Mouse (Mus musculus) cerebellum, adult 2 months (tissue): ENCODE measurements around the gene Gm27179. TPM values are rescaled to one million over a fixed set of nuclear protein-coding genes. Genes with fewer than 3 reads are reported as not detected.
"Not testable (repeated sequence)": the region's sequence is repeated elsewhere in the genome, so short reads cannot be mapped to it uniquely, and the experiment has no call there.

Experiments
- DNase-seq, 2 experiments: peaks; one replicate each; pipeline ENCODE4 v3.0.0; 2021
- H3K27ac ChIP-seq: fragments of 200-500 bp; 2 replicates; pipeline ENCODE4 v1.5.1; 2012; ENCODE audit warnings: low read length, control low read depth, inconsistent platforms; ENCODE audit not compliant: insufficient read depth
- H3K27me3 ChIP-seq: fragments of 200-500 bp; 2 replicates; pipeline ENCODE4 v1.6.1; 2012; ENCODE audit warnings: inconsistent platforms, mild to moderate bottlenecking, low read length, moderate library complexity; ENCODE audit not compliant: control insufficient read depth, insufficient read depth
- H3K4me1 ChIP-seq: fragments of 200-500 bp; 2 replicates; pipeline ENCODE4 v1.6.1; 2011; ENCODE audit warnings: low read length; ENCODE audit not compliant: control insufficient read depth, insufficient read depth
- H3K4me3 ChIP-seq: fragments of 200-500 bp; replicated peaks from 2 replicates; pipeline ENCODE3; 2011; ENCODE audit warnings: mild to moderate bottlenecking, low read depth, low read length, control low read depth; ENCODE audit not compliant: insufficient read depth
- WGBS: fragments of 180-500 bp; shearing (Covaris S2); methylation state at CpG from one replicate; pipeline ENCODE4 v1.1.7; 2018; 5-methylcytosine and 5-hydroxymethylcytosine counted together
- polyA plus RNA-seq: library from polyadenylated mRNA; depleted of rRNA; stranded (reverse); fragments of >200 nt; gene quantifications from 2 replicates; pipeline ENCODE4 v1.2.3, GENCODE M21; 2012

Gene Gm27179
- polyA plus RNA-seq, 1 experiment, result not detected

DNA sequence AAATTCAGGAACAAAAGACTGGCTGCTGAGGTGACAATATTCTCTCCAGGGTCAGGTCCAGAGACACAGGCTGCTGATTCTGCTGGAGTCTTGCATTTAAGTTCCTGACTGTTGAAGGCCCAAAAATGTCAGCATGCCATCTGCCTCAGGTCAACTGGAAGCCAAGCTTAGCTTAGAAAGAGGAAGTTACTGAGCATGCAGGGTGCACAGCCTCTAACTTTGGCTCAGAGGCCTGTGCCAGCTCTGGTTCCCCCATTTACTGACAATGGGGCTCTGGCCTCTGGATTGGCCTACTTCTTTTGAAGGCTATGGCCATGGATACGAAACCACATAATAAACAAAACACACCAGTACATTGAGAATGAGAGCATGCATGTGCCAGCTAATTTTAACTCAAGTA is 5.3 kb downstream of the Gm27179 start:
- not testable (repeated sequence) for H3K4me1 ChIP-seq, H3K27ac ChIP-seq, H3K4me3 ChIP-seq, DNase-seq, H3K27me3 ChIP-seq
- no CpG with 5 or more reads among the region's 1 CpGs for WGBS

DNA sequence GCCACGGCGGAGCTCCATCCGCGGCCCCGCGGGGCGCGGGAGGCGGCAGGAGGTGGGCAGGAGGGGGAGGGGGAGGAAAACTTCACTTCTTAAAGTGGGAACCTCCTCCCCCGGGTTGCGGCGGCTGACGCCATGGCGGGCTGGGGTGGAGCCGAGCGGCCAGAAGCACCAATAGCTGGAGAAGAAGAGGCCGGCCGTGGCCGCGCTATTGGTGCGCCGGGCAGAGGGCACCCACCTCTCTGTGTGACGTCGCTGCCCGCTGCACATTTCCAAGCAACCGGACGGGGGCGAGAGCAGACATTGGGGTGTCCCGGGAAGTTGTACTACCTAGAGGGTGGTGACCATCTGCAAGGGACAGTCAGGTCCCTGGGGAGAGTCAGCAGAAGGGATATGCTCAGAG is 9.2 kb downstream of the Gm27179 start, which contains the start of gene Gm16867:
Gene Gm16867 (minus strand): TSS at position 189 of the 400 bp plus-strand sequence.
- WGBS, result no CpG with 5 or more reads among the region's 29 CpGs
- H3K27ac ChIP-seq, H3K4me3 ChIP-seq, DNase-seq, H3K27me3 ChIP-seq, H3K4me1 ChIP-seq: not testable (repeated sequence)

DNA sequence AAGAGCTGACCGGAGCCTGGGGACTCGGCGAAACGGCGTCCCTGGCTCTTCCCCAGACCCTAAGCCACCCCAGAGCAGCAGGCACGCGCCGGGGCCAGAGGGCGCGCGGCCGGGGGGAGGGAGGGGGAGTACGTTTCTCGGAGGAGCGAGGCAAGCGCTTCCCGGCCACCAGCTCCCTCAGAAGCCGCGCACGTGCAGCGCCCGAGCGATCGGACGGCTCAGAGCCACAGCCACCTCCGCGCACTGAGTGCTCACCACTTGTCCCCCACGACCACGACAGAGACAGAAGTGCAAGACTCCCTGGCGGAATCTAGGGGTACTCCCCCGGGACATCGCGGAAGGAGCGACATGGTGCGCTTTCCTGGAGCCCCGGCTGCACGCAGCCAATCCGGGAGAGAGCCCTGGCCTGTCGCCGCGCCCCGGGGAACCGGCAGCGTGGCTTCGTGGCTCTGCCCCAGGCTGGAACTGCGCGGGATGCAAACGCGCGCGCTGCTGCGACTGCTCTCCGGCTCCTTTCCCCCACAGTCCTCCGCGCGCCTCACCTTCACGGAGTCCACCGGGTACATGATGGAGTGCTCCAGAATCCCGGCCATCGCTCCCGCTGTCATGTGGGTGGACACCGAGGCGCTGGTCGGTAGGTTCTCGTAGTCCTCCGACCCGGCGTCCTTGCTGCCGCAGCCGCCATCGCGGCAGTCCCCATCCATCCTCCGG is 9.8 kb downstream of the Gm27179 start:
- not testable (repeated sequence) for H3K4me3 ChIP-seq, DNase-seq, H3K27me3 ChIP-seq, H3K27ac ChIP-seq, H3K4me1 ChIP-seq
- no CpG with 5 or more reads among the region's 73 CpGs for WGBS

DNA sequence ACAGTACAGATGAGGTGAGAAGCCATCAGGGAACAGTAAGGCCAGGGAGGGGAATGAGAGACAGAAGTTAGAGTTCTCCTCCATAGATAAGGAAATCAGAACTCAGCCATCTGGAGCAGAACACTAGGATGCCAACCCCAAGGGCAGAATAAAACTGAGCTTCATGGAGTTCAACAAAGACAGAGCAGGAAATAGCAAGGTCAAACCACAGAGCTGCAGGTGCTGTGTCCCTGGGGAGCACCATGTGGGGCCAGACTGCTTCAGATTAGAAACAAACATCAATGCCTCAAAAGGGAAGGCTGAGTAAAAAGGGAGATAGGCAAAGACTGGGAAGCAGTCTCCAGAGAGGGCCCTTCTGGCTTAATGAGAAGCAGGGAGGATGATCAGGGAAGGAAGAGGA is 16.1 kb downstream of the Gm27179 start:
- H3K4me3 ChIP-seq, H3K27me3 ChIP-seq, DNase-seq, H3K27ac ChIP-seq, H3K4me1 ChIP-seq: not testable (repeated sequence)

DNA sequence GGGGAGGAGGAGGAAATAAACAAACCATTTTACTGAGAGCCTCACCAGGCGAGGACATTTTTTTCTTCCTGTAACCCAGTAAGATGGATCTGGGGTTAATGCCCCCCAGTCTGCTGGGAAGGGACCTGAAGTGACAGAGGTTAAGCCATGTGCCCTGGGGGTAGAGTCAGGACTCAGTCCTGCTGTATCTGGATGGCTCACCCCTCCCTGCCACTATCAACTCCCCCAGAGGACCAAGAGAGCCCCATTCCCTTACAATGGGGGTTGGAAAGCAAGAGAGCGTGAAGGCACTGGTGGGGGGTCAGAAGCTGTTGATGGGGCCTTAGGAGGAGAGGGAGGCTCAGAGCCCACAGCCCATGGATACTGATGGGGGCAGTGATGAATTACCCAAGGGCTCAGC is 17.4 kb downstream of the Gm27179 start:
- H3K4me1 ChIP-seq, H3K27ac ChIP-seq, H3K4me3 ChIP-seq, DNase-seq, H3K27me3 ChIP-seq: not testable (repeated sequence)
- WGBS, result no CpG with 5 or more reads among the region's 2 CpGs

DNA sequence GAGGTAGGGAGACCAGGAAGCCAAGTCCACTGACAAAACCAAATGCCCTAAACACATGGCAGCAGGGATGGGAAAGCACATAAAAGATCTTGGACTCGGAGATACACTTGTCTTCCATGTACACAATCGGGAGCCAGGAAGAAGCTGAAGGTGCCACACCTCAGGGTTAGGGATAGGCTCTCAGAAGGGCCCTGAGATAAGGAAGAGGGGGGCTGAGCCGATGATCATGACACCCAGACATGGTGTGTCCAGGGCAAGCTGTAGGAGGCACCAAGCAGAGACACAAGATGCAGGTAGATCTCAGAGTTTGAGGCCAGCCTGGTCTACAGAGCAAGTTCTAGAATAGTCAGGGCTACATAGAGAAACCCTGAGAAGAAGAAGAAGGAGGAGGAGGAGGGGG is 17.8 kb downstream of the Gm27179 start:
- not testable (repeated sequence) for H3K27ac ChIP-seq, DNase-seq, H3K27me3 ChIP-seq, H3K4me1 ChIP-seq, H3K4me3 ChIP-seq
- no CpG with 5 or more reads among the region's 3 CpGs for WGBS

DNA sequence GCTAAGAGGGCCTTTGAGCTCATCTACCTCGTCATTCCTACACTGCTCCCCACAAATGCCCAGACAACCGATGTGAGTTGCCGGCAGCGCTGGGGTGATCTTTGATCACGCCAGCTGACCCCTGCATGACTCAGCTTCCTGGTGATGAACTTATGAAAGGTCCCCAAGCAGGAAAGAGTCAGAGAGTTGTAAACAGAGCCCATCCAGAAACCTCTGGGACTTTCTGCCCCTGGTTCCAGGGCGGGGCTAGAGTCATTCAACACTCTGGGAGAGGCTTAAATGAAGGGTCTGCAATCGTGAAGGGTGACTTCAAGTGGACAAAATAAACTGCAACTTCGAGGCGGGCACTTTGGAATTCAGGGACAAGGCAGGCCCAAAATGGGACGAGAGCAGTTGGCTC is 24.3 kb downstream of the Gm27179 start:
- not testable (repeated sequence) for H3K27me3 ChIP-seq, H3K27ac ChIP-seq, DNase-seq, H3K4me1 ChIP-seq, H3K4me3 ChIP-seq
- no CpG with 5 or more reads among the region's 10 CpGs for WGBS

DNA sequence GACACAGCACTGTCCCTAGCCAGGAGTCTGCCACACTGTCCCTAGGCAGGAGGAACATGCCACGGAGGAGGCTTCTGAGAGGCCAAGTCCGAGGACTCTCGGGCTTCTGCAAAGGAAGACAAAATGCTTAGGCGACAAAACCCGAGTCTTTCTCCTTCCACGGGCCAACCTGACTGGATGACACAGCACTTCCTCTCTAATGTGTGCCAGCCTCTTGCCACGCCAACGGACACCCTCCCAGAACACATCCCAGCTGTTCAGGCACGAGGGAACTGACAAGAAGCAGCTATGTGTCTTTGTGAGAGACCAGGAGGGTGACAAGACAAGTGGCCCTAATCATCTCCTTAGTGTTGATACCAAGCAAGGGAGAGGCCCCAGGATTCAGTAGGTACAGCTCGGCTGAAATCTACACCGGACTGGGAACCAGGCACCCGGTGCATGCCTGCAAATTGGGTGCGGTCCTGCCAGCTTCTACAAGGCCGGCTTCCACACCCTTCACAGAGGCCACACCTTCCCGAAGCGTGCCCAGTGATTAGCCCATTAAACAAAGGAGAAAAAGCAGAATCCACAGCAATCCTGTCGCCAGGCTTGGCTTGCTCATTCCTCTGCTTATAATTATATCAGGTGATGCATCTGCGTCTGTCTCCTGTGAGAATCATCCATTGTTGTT is 26.7 kb downstream of the Gm27179 start:
- not testable (repeated sequence) for DNase-seq
- WGBS, result no CpG with 5 or more reads among the region's 18 CpGs

DNA sequence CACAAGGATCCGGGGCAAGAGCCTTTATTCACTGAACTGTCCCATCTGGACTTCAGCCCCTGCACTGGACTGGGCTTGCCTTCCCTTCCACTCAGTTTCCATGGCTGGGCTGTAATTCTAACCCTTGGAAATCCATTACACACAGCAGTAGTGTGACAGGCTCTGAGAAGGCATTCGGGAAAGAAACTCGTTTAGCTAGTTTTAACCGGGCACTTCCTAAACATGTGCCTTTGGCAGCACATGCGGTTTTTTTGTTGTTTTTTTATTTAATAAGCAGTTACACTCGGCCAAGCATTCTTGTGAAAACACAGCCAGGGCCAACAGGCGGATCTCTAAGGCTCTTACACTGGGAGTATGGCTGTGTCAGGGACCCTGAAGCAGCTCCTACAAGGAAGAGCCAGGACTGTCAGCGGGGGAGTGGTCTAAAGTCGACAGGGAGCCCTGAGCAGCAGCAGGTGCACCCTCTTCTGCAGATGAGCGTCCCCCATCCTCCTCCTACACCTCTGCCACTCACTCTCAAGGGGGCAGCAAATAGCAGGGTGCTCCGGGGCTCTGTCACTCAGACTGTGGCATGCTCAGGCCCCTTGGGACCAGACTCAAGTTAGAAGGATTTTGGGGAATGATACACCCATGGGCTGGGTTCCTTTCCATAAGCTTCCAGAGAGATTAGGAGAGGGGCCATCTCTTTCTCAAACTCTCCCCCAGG is 38.3 kb downstream of the Gm27179 start:
- H3K4me1 ChIP-seq, H3K4me3 ChIP-seq, H3K27me3 ChIP-seq, DNase-seq, H3K27ac ChIP-seq: not testable (repeated sequence)
- WGBS, result no CpG with 5 or more reads among the region's 11 CpGs

More for the DNA sequence above, 26.7 kb downstream of the Gm27179 start:
- not testable (repeated sequence) for H3K27me3 ChIP-seq, H3K4me1 ChIP-seq, H3K27ac ChIP-seq, H3K4me3 ChIP-seq

DNA sequence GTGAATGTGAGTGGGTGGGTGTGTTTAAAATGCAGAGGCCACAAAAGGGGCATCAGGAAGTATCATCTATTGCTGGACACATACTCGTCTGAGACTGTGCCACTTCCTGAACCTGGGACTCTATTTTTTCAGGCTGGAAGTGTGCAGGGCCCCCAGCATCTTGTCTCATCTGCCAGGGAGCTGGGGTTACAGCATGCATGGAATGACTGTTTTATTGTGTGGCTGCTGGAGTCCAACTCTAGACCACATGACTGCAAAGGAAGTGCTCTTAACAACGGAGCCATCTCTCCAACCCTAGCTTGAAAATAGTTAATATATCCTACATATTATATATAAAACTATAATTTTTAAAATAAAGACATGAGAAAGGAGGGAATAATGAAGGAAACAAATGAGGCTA is 39.0 kb downstream of the Gm27179 start:
- WGBS, result no CpG with 5 or more reads among the region's 2 CpGs
- not testable (repeated sequence) for H3K4me1 ChIP-seq, H3K27ac ChIP-seq, H3K4me3 ChIP-seq, H3K27me3 ChIP-seq, DNase-seq

DNA sequence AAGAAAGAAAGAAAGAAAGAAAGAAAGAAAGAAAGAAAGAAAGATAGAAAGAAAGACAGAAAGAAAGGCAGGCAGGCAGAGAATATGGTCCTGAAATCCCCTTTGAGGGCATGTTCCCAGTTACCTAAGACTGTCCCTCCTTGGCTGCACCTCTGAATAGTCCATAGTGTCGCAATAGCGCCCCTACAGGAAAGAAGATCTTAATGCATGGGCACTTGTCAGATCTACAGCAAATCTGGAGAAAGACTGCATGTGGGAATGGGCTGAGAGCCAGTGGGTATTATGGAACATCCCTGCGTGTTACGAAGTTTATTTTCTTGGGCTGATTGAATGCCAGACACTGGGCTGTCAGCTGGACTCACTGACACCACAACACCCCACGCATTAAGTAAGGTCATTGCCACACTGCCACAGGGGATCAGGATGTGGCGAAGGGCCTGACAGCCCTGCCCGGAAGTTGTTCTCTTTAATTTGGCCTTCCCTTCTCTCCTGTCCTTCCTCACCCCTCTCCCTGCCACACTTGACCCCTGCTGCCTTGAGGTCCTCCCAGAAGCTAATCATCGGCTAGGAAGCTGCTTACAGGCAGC is 42.1 kb downstream of the Gm27179 start:
- DNase-seq, H3K4me1 ChIP-seq, H3K4me3 ChIP-seq, H3K27ac ChIP-seq, H3K27me3 ChIP-seq: not testable (repeated sequence)
- WGBS, result no CpG with 5 or more reads among the region's 8 CpGs

DNA sequence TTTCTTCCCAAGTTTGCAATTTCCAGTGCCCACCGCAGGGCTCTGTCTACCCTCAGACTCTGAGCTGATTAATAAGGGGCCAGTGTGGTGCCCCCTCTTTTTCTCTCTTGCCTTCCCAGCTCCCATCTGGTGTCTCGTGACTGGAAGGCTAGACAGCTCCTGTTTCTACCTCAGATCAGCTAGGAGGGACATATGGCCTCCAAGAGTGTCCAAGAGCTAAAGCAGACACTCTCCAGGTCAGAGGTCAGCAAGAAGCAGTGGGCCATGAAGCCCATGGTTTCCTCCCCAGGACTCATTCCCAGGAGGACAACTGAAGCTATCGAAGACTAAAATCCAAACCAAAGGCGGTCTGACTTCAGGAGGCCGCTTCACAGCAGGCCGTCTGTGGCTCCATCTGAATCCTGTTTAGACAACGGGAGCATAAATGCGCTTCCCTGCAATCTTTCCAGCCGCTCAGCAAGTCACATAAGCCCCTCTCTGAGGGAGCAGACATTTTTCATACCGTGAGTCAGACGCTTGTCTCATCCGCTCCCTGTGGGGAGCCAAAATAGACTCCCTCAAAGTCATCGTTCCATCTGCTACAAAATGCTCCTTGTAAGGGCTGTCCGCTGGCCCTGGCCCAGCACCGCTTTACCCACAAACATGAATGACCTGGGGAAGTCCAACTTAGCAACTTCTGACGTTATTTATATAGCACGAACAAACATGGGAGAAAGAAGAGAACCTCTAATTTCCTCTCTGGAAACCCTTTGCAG is 44.6 kb downstream of the Gm27179 start:
- not testable (repeated sequence) for H3K4me1 ChIP-seq, H3K27me3 ChIP-seq, H3K4me3 ChIP-seq, DNase-seq, H3K27ac ChIP-seq
- no CpG with 5 or more reads among the region's 17 CpGs for WGBS
